Mouse (Mus musculus): ENCODE data around the gene Gimap9.

The Gimap9 gene

GRCm38 (mm10) chr6:48689320-48689719 is 13.4 kb downstream of the Gimap9 start:
- DNase-seq (ENCODE audit: low spot score in 2 of 2): no peak

GRCm38 (mm10) chr6:48692962-48693361 is 17.0 kb downstream of the Gimap9 start:
- DNase-seq (ENCODE audit: low spot score in 2 of 2): no peak

GRCm38 (mm10) chr6:48696830-48697554 is 21.1 kb downstream of the Gimap9 start:
- no peak for DNase-seq (ENCODE audit: low spot score in 2 of 2)

- no peak for DNase-seq (ENCODE audit: low spot score in 2 of 2)
Measured at GRCm38 (mm10) chr6:48697555-48697930, 21.6 kb downstream of the Gimap9 start.

- no peak for DNase-seq (ENCODE audit: low spot score in 2 of 2)
Measured at GRCm38 (mm10) chr6:48698066-48698856, 22.3 kb downstream of the Gimap9 start.

- DNase-seq (ENCODE audit: low spot score in 2 of 2): no peak
Measured at GRCm38 (mm10) chr6:48698888-48699287, 23.0 kb downstream of the Gimap9 start.

GRCm38 (mm10) chr6:48700251-48701075 is 24.5 kb downstream of the Gimap9 start:
- DNase-seq (ENCODE audit: low spot score in 2 of 2): no peak

GRCm38 (mm10) chr6:48702146-48702545 is 26.2 kb downstream of the Gimap9 start:
- DNase-seq (ENCODE audit: low spot score in 2 of 2): no peak

GRCm38 (mm10) chr6:48702601-48703000 is 26.7 kb downstream of the Gimap9 start:
- DNase-seq (ENCODE audit: low spot score in 2 of 2): no peak

- no peak for DNase-seq (ENCODE audit: low spot score in 2 of 2)
Measured at GRCm38 (mm10) chr6:48704146-48704545, 28.2 kb downstream of the Gimap9 start.

GRCm38 (mm10) chr6:48706130-48706529 is 30.2 kb downstream of the Gimap9 start:
- DNase-seq (ENCODE audit: low spot score in 2 of 2): no peak

GRCm38 (mm10) chr6:48718455-48718854 is 42.5 kb downstream of the Gimap9 start, which contains the start of the genes Gm28053 and Gimap7:
TSS of gene Gm28053 (plus strand) at chr6:48718607.
TSS of gene Gimap7 (plus strand) at chr6:48718621.
- no peak for DNase-seq (ENCODE audit: low spot score in 2 of 2)

- no peak for DNase-seq (ENCODE audit: low spot score in 2 of 2)
Measured at GRCm38 (mm10) chr6:48720326-48720725, 44.4 kb downstream of the Gimap9 start.

GRCm38 (mm10) chr6:48723468-48723867 is 47.5 kb downstream of the Gimap9 start:
- DNase-seq (ENCODE audit: low spot score in 2 of 2): no peak

GRCm38 (mm10) chr6:48725476-48725875 is 49.5 kb downstream of the Gimap9 start:
- DNase-seq (ENCODE audit: low spot score in 2 of 2): no peak

GRCm38 (mm10) chr6:48727761-48728160 is 51.8 kb downstream of the Gimap9 start:
- no peak for DNase-seq (ENCODE audit: low spot score in 2 of 2)

Measured in frontal cortex, postnatal 25 days (tissue).